Mouse (Mus musculus): ENCODE data around the gene Gnptab.
"Not testable (repeated sequence)": the region's sequence is repeated elsewhere in the genome, so short reads cannot be mapped to it uniquely, and the experiment has no call there.

Gene Gnptab

DNA sequence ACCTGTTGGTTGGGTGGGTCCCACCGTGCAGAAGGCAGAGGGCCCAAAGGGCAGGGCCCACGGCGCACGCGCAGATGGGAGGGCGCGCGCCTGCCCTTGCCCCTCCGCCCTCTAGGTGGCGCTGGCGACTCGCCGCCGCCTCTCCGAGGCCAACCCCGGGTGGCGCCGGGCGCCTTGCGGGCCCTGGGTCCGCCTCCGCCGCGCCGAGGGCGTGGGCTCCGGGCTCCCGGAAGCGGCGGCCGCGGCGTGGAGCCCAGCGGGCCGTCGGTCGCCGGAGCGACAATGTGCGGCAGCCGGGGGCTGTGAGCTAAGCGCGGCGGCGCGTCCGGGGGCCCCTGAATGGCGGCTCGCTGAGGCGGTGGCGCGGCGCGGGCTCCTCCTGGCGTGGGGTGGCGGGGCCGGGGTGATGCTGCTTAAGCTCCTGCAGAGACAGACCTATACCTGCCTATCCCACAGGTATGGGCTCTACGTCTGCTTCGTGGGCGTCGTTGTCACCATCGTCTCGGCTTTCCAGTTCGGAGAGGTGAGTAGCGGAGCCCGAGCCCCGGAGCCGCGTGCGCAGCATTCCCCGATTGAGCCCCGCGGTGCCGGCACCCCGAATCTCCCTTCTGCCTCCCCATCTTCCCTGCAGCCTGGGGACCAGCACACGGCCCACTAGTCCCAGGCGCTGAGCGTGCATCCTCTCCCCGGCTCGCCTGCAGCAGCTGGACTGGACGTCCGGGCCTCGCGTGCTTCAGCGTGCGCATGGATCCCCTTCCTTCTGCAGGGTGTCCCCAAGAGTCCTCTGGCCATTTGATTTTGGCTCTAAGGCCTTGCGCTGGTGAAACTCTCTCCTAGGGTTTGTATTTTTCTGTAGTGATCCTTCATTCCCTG is at the start of gene Gnptab, which contains the start of gene Dram1:
Gene Gnptab (plus strand): TSS at position 120 of the 873 bp plus-strand sequence.
Gene Dram1 (minus strand): TSS at position 68 of the 873 bp plus-strand sequence.
- DNase-seq (ENCODE audit: low spot score): peak; percentile 92

DNA sequence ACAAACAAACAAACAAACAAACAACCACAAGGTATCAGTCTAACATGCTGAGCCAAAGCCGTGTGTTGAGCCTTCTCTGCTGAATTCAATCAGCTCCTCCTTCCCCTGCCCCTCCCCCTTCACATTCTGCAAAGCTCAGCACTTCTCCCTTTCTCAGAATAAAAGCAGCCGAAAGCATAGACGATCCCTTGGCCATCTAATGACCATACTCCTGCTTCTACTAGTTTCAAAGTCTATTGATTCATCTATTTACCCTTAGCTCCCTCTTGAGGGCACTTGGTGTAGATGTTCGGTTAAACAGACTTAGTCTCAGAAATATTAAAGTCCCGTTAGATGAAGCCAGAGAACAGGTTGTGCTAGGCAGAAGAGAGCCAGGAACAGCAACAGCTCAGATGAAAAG is 48.2 kb upstream of the Gnptab start:
- no peak for DNase-seq (ENCODE audit: low spot score)

DNA sequence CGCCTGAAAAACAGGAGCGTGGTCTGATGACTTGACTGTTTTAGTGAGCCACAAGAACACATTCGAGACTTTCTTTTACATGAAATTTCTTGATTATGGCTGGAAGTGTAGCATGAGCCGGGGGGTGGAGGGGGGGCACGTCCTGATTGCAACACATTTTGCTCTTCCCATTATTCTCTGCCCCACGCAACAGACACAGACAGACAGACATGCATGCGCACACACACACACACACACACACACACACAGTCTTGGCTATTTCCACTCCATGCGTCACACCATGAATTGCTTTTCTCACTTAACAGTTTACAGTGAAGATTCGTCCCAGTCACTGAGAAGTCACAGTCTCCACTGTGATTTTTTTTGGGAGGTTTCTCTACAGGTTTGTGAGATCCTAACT is 38.3 kb upstream of the Gnptab start:
- DNase-seq (ENCODE audit: low spot score): no peak

DNA sequence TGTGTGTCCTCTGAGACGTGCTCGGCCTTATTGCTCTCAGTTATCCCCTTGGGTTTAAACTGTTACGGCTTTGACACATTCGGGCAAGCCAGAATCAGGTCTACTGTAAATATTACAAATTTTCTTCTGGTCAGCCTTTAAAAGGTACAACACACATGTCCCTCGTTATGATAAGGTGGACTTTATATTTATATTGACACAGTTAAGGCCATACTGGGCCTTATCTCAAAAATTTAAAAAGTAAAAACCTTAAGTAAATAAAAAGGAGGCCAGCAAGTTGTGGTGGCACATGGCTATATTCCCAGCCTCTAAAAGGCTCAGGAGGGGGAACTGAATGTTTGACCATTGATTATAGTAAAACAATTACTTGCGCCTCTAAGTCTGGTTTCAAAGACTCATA is 37.6 kb upstream of the Gnptab start:
- no peak for DNase-seq (ENCODE audit: low spot score)

DNA sequence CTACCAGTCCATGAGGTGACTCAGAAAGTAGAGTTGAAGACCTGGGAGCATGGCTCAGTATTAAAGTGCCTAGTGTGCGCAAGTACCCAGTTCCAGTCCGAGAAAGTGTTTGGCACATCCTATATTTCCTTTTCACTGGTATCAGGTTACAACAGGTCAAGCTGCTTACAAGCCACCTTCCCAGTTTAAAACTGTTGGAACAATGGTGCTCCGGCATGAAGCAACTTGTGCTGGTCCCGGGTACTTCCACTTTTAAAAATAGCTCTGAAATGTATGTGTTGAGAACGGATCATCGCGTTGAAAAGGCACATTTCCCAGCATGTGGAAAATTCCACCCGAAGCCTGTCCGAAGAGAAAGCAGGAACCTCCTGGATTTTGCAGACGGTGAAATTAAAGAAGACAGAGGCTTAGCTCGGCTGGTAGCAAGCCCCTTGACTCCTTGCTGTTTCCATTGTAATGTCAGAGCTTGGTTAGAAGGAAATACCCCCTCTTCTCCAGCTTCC is 33.0 kb upstream of the Gnptab start:
- DNase-seq (ENCODE audit: low spot score): no peak

DNA sequence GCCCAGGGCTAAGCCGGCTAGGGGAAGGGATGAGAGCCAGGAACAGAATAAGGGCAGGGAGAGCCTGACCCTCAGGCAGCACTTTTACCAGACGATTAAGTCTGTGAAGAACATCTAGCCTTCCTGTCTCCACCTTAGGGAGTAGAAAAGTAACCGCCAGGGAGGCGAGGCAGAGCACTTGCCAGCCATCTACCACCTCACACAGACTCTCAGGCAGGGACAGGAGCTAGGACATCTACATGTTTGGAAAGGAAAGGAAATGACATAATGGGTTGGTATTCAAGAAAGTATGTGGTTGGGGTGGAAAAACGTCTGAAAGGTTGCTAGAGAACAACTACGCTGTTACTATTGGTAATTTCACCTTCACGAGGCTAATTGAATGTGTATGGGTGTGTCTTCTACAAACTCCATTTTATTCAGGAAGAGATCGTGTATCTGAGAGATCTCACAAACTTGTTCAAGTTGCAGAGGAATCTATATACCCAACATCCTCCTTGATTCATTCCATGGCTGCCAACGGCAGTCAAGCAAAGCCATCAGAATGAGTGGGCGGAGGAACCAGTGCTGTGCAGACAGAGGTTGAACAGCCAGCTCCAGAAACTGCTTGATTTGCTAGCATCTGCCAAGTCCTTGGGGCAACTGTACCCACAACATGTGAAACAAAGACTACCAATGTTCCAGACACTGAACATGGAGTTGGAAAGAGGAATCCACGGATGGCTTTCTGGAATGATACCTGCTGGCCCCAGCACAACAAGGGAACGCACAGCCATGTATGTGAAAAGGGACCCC is 32.3 kb upstream of the Gnptab start:
- DNase-seq (ENCODE audit: low spot score): no peak

DNA sequence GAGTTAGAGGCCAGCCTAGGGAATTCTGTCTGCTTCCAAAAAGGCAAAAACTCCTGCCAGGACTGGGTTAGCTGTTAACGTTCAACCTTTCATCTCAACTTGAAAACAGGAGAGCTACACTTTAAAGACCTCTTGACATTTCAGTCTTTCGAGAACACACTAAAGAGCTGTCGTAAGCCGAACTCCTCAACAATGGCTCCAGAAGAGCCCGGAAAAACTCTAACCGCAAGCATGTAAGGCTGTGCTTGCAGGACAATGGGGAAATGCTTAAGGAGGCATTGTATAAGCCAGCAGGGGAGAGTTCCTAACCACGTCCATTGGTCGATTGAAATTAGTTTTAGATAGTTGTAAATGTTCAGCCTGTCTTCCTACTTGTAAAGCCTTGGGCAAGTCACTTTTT is 29.1 kb upstream of the Gnptab start:
- DNase-seq (ENCODE audit: low spot score): no peak

DNA sequence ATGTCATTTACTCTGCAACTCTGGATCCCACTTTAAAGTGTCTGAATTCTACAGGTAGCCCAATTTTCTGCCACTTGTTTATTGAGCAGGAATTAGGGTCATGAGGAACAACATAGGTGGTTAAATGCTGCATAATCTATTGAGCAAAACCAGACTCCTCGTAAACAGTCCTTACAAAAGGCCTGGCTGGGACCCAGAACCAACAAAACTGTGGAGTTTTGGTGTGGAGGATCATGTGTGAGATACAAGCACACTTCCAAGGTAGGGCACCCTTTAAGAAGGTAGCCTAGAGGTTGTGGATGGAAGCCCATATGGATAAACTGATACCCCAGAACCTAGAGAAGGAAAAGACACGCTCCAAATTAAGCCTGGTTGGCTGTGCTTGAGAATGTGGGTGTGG is 28.2 kb upstream of the Gnptab start:
- no peak for DNase-seq (ENCODE audit: low spot score)

DNA sequence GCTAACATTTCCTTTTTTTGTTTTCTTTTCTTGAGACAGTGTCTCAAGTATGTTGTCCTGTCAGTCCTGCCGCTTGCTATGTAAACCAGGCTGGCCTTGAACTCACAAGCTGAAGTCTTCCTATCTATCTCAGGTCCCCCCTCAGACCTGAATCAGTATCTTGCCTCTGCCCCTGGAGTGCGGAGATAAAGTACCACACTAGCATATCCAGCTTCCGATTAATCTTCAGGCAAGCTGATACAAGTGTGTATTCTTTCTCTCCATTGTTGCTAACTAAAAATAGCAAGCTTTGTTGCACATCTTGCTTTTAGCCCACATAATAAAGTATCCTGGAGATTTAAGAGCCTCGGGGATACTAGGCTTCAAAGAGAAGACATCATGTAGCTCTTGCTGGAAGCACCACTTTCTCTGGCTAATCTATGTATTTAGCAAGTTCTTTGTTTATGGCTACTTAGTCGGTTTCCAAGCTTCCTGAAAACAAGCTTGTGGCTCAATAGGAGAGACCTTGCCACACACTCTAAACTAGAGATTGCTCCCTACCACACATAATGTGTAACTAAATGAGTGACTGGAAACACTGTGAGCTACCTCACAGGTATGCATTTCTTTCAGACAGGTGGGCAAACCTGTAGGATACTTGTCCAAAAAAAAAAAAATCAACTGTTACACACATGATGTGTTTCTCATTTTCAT is 27.4 kb upstream of the Gnptab start:
- no peak for DNase-seq (ENCODE audit: low spot score)

DNA sequence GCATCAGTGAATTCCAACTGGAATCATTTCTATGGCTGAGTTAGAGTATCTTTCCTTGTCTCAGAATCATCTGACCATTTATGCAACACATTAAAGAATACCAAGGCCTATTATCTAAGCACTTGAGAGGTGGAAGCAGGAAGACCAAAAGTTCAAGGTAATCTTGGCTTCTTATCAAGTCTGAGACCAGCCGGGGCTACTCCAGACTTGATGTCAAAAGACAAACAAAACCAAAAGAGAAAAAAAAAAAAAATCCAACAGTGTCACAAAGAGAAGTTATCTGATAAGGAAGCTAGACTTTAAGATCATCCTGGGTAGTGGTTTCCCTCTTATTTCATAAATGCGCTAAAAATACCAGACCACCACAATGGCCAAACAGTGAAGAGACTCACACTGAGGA is 26.4 kb upstream of the Gnptab start:
- no peak for DNase-seq (ENCODE audit: low spot score)

DNA sequence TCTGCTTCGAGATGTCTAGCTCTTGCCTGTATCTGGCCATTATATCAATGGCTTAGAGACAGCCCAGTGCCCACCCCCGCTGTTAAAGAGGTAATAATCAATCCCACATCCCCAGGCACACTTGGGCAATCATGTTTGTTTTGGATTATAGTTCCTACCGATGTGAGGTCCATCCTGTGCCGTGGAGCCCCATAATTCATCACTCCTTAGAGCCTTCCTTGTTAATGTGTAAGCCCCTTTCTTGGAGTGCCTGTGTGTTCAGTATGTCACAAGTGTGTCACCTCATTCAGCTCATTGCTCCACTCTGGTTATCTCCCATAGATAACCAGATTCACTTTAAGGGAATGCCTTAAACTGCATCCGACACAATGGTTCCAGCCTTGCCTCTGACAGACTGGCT is 24.3 kb upstream of the Gnptab start:
- no peak for DNase-seq (ENCODE audit: low spot score)

DNA sequence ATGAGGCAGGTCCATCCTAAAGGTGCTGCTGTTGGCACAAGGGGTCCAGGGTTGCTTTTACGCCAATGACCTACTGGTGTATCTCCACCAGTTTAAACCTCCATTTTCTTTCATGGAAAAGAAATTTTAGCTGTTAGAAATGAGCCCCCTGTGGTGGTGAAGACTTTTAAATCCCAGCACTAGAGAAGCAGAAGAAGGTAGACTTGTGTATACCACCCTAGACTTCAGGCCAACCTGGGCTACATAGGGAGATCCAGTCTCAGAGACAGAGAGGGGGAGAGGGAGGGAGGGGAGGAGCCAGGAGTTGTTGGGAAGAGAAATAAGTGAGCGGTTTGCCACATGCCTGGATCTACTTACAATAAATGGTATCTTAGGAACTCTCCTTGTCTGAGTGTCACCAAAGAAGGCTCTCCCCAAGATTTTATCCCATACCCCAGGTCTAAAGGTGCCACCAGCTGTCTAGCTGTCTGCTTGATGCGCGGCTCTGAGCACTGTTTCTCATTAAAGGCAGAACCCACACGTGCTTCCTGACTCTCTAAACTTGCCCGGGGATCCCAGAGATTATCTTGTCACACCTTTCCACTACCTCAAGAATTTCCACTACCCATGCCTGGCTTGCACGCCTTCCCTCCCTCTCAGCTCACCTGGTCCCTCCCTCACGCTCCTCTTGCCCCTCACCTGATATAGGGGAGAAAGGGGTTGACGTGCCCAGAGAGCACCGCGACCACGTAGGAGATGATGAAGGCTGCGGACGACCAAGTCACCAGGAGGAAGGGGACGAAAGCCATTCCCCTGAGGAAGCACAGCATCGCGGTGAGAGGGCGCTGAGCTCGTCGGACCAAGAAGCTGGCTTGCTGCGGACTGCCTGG is 22.6 kb upstream of the Gnptab start:
- no peak for DNase-seq (ENCODE audit: low spot score)

DNA sequence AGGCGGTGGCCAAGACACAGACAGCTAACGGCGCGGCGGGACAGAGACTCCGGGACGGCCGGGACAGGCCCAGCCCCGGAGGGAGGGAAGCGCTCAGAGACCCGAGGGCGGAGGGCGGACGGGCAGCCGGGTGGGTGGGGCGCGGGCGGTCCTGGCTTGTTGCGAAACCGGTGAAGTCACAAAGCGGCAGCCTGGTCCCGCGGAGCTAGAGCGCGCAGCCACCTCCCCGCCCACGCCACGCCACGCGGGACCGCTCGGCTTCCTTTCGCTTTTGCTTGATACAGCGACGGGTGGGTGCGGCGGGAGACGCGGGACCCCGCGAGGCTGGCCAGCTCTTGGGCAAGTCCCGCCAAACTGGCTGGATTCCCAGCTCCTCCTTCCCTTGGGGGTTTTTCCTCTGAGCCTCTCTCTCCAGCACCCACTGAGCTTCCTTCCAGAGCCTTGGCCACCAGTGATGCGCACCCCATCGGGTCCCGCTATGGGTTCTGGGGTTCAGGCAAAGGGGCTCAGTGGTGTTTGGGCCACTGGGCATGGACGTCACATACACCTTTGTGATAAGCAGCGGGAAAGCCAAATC is 21.9 kb upstream of the Gnptab start:
- peak; percentile 76 for DNase-seq (ENCODE audit: low spot score)

DNA sequence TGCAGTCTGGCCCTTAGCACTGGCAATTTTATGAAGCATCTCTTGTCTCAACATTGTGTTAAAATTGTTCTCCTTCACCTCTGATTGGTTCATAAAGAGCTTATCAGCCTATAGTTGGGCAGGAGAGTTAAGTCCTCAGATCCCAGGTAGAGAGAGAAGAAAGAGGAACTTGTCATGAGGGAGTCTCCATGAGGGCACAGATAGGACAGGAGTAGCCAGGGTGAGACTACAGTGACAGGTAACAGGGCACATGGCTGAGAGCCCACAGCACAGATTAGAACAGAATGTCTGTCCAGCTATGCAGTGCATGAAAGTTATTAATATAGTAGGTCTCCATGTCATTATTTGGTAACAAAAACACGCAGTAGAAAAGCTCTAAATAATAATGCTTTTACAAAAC is 16.7 kb upstream of the Gnptab start:
- DNase-seq (ENCODE audit: low spot score): no peak

DNA sequence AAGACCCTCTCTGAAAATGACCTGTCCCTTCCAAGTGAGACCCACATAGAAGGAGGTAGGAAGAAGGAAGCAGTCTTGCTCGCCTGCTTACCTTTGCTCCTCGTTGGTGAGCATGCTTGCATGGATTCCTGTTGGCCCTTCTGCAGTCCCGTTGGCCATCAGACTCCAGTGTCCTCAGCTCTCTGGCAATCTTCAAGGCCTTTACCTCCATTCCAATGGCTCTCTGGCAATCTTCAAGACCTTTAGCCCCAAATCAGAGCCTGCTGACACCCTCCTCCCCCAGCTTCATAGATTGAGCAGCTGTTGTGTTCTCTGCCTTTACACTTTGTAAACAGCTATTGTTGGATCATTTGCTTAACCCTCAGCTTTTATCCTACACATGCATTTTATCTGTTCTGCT is 14.7 kb upstream of the Gnptab start:
- DNase-seq (ENCODE audit: low spot score): no peak

DNA sequence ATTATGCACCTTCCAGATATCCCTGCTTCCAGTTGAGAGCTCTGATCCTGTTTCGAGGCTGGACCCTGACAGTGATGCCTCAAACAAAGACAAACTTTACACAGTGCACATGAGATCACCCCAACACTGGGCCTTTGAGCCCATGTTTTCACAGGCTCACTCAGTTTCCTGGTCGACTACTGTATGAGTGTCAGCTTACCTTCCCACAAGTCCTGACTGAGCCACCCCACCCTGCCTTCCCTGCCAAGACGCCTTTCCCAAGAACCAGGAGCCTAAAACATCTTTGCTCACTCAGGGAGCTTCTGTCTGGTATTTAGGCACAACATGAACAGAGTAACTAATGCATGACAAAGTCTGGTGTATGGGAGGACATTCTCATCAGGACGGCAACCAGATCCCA is 9.7 kb upstream of the Gnptab start:
- DNase-seq (ENCODE audit: low spot score): no peak

DNA sequence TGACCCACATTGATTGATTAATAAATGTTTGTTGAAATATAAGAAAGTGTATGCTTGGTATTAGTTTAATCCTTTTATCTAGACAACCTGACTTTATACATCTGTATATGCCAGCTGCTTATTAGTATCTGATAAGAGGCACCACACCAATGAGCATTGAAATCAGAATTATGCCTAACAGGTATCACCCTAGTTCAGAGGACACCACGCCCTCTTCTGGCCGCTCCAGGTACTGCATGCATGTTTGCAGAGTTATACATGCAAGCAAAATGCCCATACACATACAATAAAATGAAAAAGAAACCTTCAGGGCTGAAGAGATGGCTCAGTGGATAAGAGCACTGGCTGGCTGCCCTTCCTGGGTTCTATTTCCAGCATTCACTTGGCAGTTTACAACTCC is 7.1 kb upstream of the Gnptab start:
- peak; percentile 75 for DNase-seq (ENCODE audit: low spot score)

DNA sequence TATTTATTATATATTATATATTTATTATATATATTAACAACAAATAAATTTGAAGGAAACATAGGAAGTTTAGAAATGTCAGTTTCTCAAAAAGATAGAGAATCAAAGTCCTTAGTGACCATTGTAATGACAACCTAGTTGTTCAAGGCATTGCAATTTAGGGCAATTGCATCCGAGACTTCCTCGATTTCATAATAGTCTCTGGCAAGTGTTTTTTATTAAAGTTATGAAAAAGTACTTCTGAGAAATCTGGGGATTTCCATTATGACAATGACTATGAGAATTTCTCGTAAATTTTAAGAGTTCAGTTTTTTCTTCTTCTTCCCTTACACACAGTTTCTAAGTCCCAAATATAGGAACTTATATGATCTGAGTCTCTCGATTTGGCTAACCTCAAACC is 6.5 kb upstream of the Gnptab start:
- DNase-seq (ENCODE audit: low spot score): no peak

DNA sequence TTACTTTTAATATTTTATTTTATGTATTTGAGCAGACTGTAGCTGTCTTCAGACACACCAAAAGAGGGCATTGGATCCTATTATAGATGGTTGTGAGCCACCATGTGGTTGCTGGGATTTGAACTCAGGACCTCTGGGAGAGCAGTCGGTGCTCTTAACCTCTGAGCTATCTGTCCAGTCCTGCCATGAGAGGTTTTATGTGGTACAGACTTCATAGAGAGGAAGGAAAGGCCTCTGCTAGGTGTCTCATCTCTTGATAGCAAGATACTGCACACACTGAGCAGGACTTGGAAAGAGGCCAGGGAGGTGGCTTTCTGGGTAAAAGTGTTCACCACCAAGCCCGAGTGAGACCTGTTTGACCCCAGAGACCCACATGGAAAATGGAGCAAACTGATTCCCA is 6.0 kb upstream of the Gnptab start:
- DNase-seq (ENCODE audit: low spot score): not testable (repeated sequence)

DNA sequence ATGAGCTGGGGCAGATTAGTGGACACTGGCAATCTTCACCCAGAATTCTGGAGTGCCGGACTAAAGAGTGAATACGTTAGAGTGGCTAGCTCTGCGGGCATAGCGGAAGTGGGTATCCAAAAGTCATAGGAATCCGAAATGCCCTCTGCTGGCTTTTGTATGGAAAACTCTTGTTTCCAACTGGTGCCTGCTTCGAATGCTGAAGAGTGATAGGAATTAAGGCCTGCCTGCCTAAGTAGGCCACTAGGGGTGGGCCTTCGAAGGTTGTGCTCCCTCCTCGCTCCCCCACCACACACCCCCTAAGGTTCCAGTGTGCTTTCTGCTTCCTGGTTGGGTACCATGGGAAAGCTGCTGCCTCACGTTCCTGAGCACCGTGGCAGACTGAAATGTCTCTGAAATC is 3.9 kb upstream of the Gnptab start:
- no peak for DNase-seq (ENCODE audit: low spot score)

DNA sequence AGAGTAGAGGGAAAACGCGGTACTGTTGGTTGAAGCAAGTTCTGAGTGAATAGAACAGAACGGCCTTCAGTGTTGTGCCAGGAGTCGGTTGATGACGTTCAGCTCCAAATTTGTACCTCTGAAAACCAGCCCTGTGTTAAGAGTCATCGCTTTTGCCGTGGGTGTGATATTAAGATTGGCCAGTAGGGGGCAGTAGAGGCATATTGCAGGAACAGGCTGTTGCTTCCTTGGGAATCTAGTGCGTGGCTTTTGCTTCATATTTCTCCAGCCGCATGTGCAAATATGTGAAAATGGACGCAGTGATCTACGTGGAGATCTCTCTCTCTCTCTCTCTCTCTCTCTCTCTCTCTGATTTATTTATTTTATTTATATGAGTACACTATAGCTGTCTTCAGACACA is 2.2 kb upstream of the Gnptab start:
- DNase-seq (ENCODE audit: low spot score): peak; percentile 95

Data from testis, postnatal 10 days (tissue).